Mouse (Mus musculus): Measurements from ENCODE around the gene Chrna9.
A peak's percentile ranks its signal among the peaks of the same experiment; 100 is the strongest.
"Not testable (repeated sequence)": the region's sequence is repeated elsewhere in the genome, so short reads cannot be mapped to it uniquely, and the experiment has no call there.

Gene Chrna9

GRCm38 (mm10) chr5:65956144-65957008 lies 21.7 kb downstream of the Chrna9 start:
- DNase-seq (ENCODE audit: low read depth, low spot score), result no peak

GRCm38 (mm10) chr5:65958597-65958996 lies 23.9 kb downstream of the Chrna9 start:
- DNase-seq (ENCODE audit: low read depth, low spot score), result peak; percentile 64

GRCm38 (mm10) chr5:65959893-65960596 lies 25.3 kb downstream of the Chrna9 start:
- DNase-seq (ENCODE audit: low read depth, low spot score), result peak; percentile 94

DNA sequence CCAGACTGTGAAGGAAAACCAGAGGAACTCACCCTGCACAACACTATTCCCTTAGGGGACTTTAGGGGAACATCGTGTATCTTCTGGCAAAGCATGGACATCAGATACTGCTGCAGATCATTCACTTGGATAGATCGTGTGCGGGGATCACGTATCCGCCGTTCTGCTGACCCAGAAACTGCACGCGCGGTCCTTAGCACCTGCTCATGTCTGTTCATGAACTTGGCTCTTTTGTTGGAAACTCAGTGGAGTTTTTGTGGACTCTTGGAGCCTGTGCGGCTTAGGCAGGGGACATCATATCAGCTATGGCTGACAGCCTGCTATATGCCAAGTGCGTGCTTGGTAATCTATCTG lies 25.9 kb downstream of the Chrna9 start:
- DNase-seq (ENCODE audit: low read depth, low spot score), result no peak

DNA sequence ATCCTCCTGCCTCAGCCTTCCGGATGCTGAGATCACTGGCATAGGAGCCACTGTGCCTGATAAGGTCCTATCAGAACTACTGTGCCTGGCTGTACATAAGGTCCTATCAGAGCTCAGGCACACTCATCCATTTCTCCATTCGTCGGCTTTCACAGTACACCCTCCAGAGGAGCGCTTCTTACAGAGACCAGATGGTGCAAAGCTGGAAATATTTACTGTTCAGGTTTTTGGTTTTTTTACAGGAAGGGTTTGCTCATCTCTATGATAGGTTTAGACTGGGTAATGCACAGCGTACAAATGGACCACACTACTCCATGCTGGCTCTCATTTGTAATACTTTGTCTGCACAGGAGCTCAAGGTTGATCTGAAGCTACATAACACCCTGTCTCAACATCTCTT lies 28.6 kb downstream of the Chrna9 start:
- DNase-seq (ENCODE audit: low read depth, low spot score), result no peak

GRCm38 (mm10) chr5:65965771-65966279 lies 31.1 kb downstream of the Chrna9 start:
- DNase-seq (ENCODE audit: low read depth, low spot score), result no peak

- DNase-seq (ENCODE audit: low read depth, low spot score), result no peak
Measured at GRCm38 (mm10) chr5:65967091-65967490, 32.4 kb downstream of the Chrna9 start.

DNA sequence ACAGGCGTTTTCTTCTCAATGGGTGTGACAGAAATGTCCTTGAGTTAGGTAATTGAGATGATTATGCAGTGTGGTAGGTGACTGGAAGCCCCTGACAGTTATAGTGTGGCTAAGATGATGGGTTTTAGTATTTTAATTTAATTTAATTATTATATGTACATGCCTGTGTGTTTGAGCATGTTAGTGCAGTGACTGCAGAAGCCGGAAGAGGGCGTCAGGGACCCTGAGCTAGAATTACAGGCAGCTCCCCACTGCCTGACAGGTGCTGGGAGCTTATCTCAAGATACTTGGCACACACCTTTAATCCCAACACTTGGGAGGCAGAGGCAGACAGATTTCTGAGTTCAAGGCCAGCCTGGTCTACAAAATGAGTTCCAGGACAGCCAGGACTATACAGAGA lies 33.3 kb downstream of the Chrna9 start:
- peak; percentile 74 for DNase-seq (ENCODE audit: low read depth, low spot score)

GRCm38 (mm10) chr5:65973189-65973588 lies 38.5 kb downstream of the Chrna9 start:
- DNase-seq (ENCODE audit: low read depth, low spot score), result no peak

GRCm38 (mm10) chr5:65975731-65976130 lies 41.0 kb downstream of the Chrna9 start:
- peak; percentile 94 for DNase-seq (ENCODE audit: low read depth, low spot score)

DNA sequence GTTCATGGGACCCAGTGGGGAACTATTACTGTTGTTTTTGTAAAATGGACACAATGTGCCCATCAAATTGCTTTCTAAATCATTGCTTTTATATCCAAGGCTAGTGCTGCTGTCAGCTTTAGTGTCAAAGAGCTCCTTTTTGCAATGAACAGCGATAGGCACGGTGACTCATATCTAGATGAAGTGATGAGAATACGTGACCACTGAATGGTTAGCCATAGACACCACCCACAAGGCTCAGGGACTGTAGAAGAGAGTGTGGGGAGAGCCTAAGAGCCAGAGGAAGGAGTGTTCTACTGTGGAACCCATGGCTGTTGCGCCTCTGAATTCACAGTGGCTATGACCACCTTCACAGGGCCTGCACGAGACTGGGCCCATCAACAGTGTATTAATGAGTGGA lies 51.7 kb downstream of the Chrna9 start:
- DNase-seq (ENCODE audit: low read depth, low spot score), result no peak

DNA sequence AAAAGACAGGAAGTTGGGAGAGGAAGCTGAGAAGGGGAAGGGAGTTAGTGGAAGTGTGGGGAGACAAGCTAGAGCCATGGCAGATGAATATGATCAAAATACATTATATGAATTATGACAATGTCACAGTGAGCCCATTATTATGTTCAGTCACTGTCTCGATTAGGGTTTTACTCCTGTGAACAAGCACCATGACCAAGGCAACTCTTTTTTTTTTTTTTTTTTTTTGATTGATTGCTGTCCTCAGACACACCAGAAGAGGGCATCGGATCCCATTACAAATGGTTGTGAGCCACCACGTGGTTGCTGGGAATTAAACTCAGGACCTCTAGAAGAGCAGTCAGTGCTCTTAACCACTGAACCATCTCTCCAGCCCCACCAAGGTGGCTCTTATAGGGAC lies 52.3 kb downstream of the Chrna9 start:
- DNase-seq (ENCODE audit: low read depth, low spot score), result not testable (repeated sequence)

- peak; percentile 87 for DNase-seq (ENCODE audit: low read depth, low spot score)
Measured at GRCm38 (mm10) chr5:65991191-65991590, 56.5 kb downstream of the Chrna9 start.

DNA sequence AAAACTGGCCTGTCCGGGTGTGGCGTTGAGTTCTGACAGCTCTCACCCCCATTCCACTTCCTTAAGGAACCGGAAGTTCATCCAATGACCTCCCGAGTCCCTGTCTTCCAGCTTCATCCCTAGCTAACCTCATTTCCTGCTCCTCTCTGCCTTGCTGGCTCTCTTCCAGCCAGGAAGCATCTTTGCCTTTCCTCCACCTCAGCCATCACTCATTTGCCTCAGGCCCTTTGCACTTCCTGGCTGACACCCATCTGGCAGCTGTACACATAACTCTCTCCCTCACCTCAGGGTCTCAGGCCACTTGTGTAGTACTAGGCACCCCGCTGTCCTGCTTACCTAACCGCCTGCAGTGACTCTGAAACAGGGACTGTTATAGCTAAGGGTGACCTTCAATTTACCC lies 59.9 kb downstream of the Chrna9 start:
- DNase-seq (ENCODE audit: low read depth, low spot score), result peak; percentile 63

DNA sequence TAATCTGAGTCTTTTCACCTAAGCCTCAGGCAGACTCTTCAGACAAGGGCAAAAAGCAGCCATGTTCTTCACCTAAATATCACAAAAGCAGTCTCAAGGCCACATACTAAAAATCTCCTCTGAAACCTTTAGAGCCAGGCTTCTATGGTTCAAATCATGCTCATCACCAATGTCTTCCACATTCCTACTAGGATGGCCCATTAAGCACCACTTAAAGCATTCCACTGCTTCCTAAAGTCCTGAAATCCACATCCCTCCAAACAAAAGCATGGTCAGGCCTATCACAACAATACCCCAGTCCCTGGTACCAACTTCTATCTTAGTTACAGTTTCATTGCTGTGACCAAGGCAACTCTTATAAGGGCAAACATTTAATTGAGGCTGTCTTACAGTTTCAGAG lies 63.1 kb downstream of the Chrna9 start:
- DNase-seq (ENCODE audit: low read depth, low spot score), result peak; percentile 33

DNA sequence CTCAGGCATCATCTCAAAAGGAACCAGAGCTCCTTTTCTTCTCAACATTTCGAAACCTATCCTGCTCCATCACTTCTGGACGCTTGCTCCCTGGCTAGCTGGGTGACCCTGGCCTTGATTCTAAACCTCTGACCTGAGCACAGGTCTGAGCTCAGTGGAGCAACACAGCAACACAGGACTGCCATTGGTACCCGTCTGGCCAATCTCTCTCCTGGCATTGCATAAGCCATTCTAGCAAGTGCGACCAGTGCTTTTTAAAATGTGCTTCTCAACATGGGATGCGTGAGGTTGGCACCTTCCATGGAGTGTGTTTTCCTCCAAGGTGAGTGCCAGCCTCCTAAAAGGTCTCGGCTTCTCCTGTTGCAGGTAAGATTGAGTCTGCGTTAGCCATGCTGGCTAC lies 64.4 kb downstream of the Chrna9 start:
- no peak for DNase-seq (ENCODE audit: low read depth, low spot score)

GRCm38 (mm10) chr5:66000074-66000473 lies 65.4 kb downstream of the Chrna9 start:
- DNase-seq (ENCODE audit: low read depth, low spot score), result no peak

GRCm38 (mm10) chr5:66000567-66001125 lies 65.9 kb downstream of the Chrna9 start:
- no peak for DNase-seq (ENCODE audit: low read depth, low spot score)

DNA sequence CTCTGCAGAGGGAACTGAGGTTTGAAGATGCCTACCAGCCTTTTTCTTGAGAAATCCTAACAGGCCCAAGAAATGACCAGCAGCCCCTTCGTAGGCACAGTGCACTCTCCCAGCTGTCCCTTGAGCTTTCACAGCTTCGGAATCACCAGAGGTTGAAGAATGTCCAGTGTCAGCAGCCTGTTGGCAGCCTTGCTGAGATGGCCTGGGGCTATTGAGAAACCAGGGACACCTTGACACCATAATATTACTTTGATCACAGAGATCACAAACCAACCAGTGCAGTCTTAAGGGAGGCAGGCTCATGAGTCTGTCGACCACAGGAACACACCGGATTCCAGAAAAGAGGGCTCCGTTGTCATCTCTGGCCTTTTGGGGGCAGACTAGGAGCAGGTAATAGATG lies 66.5 kb downstream of the Chrna9 start:
- no peak for DNase-seq (ENCODE audit: low read depth, low spot score)

- DNase-seq (ENCODE audit: low read depth, low spot score), result no peak
Measured at GRCm38 (mm10) chr5:66004134-66004925, 69.6 kb downstream of the Chrna9 start, which contains the start of gene 9130230L23Rik. Gene 9130230L23Rik, minus strand, starts transcription at chr5:66004285.

DNA sequence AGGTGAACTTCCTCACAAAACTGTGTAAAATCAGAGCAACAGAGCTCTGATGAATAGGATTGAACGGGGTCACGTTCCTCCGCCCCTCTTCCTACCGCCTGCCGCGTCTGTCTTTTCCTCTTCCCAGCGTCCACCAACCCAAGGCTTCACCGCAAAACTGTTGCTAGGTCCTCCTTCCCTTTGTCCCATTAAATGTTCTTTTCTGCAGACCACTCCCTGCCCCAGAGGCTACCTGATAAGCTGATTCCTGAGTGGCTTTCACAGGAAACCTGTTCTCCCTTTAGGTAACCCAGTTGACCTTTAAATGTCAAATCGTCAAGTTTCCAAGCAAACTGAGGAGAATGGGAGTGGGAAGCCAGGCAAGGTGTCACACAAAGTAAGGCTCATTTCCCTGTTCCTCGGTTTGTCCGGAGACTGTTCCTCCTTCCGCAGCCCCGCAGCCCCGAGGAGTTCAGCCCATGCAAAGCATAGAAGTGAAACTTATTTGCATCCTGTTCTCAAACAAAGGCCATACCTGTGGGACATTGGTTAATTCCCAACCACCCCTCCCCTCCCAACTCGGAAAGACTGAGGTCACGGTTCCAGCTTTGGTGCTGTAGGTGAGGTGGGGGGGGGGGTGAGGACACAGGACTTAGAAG lies 70.4 kb downstream of the Chrna9 start:
- DNase-seq (ENCODE audit: low read depth, low spot score), result peak; percentile 81
